Mouse (Mus musculus) MEL (cell line): ENCODE data around the gene Msi2.

Source experiments
- CTCF ChIP-seq, 3 experiments: IDR thresholded peaks in 2 of 3; conservative IDR thresholded peaks in 1 of 3; 2 replicates each; pipeline ENCODE4 v1.5.1; 2011 to 2012; ENCODE audit warnings: low read length in 3 of 3, low read depth in 2 of 3, mild to moderate bottlenecking in 2 of 3, improper control_type of control experiment in 1 of 3, inconsistent platforms in 1 of 3, mixed read lengths in 1 of 3, moderate library complexity in 1 of 3; ENCODE audit not compliant: control insufficient read depth in 1 of 3, insufficient read depth in 1 of 3, poor library complexity in 1 of 3, severe bottlenecking in 1 of 3
- E2F4 ChIP-seq: IDR thresholded peaks from 2 replicates; pipeline ENCODE4 v1.6.1; 2011; ENCODE audit warnings: low read depth, low read length, improper control_type of control experiment, borderline replicate concordance
- ETS1 ChIP-seq: IDR thresholded peaks from 2 replicates; pipeline ENCODE4 v1.6.1; 2012; ENCODE audit warnings: low read depth, mild to moderate bottlenecking, inconsistent platforms, low read length, improper control_type of control experiment, moderate library complexity
- KAT2A ChIP-seq: conservative IDR thresholded peaks from 2 replicates; pipeline ENCODE4 v1.6.1; 2012; ENCODE audit warnings: low read depth, low read length, improper control_type of control experiment, inconsistent platforms
- MEF2A ChIP-seq: IDR thresholded peaks from 2 replicates; pipeline ENCODE4 v1.6.1; 2014; ENCODE audit warnings: low read depth, mild to moderate bottlenecking, inconsistent platforms, low read length, improper control_type of control experiment; ENCODE audit not compliant: poor library complexity, insufficient replicate concordance, severe bottlenecking; ENCODE audit errors: extremely low read depth
- POLR2A ChIP-seq, 2 experiments: IDR thresholded peaks; 2 replicates each; pipeline ENCODE4 v1.6.1; 2011 to 2012; ENCODE audit warnings: low read length in 2 of 2, mild to moderate bottlenecking in 2 of 2, control low read depth in 1 of 2, improper control_type of control experiment in 1 of 2, low read depth in 1 of 2, moderate library complexity in 1 of 2; ENCODE audit not compliant: control insufficient read depth in 1 of 2, insufficient read depth in 1 of 2, poor library complexity in 1 of 2
- RCOR1 ChIP-seq: IDR thresholded peaks from 2 replicates; pipeline ENCODE4 v1.6.1; 2012; ENCODE audit warnings: low read depth, mild to moderate bottlenecking, inconsistent platforms, low read length, improper control_type of control experiment
- ZMIZ1 ChIP-seq: IDR thresholded peaks from 2 replicates; pipeline ENCODE4 v1.6.1; 2012; ENCODE audit warnings: low read depth, mild to moderate bottlenecking, inconsistent platforms, low read length, improper control_type of control experiment, moderate library complexity

DNA sequence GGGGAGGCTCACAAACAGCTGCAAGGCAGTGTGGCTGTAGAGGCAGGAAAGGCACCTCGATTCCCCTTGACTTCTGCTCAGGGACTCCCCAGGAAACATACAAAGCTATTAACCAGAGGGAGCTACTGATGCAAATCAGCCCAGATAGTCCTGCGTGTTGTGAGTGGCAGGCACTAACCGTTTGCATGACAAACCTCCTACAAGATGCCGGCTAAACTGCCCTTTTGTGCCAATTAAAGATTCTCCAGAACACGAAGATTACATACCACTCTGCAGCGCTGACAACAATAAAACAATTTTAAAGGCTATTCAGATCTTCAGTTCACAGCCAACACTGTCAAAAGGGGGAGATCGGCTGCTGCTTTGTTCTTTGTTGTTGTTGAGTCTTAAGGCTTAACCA is 191.6 kb downstream of the Msi2 start:
- no peak for TF ChIP-seq RCOR1
- TF ChIP-seq ETS1: no peak
- no peak for TF ChIP-seq ZMIZ1
- TF ChIP-seq MEF2A: no peak
- no peak for TF ChIP-seq POLR2A (IDR thresholded peaks at IDR 0.05; ENCODE audit: control insufficient read depth in 1 of 2, insufficient read depth in 1 of 2, low read depth in 1 of 2, low read length in 2 of 2, poor library complexity in 1 of 2)
- no peak for TF ChIP-seq CTCF (IDR thresholded peaks at IDR 0.05 in 2 of 3, conservative IDR thresholded peaks at IDR 0.05 in 1 of 3; ENCODE audit: control insufficient read depth in 1 of 3, insufficient read depth in 1 of 3, low read depth in 2 of 3, low read length in 3 of 3, poor library complexity in 1 of 3, severe bottlenecking in 1 of 3)
- no peak for TF ChIP-seq KAT2A
- no peak for TF ChIP-seq E2F4
